Mouse (Mus musculus) frontal cortex, postnatal 10 days (tissue): ENCODE data around the gene Canx.
"Not testable (repeated sequence)": the region's sequence is repeated elsewhere in the genome, so short reads cannot be mapped to it uniquely, and the experiment has no call there.

ENCODE experiments used
- DNase-seq, 2 experiments: peaks; one replicate each; pipeline ENCODE4 v3.0.0; 2022; ENCODE audit warnings: low spot score in 2 of 2, mixed read lengths in 1 of 2

Canx gene

DNA sequence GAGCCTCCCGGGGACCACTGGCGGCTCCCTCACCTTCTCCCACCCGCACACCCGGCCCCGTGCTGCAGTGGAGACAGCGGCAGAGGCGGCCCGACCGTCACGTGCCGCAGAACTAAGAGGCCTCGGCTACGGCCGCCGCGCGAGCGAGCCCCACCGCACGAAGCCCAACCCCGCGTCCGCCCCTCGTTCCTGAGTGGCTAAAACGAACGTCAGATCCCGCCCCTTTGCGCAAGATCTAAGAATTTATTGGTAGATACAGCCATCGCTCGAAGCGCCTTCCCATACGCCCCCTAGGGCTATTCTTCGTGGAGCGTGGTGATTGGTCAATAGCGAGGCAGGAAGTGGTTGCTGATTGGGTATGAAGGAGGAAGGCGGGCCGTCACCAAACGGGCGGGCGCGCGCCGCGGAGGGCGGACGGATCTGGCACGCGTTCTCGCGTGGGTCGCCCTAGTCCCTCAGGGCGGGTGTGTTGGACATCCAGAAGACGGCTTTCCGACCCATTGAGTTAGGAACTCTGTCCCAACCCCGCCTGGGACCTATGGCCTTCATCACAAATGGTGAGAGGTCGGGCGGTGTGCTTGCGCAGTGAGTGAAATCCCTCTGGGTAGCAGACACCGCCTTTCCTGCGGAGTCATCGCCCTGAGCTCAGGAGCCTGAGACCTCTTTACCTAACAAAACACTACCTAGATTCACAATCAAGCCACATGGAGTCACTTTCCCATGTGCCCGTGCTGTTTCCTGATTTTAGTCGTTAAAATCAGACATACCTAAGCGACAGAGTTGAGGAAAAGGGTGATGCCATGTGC lies at the start of gene Canx:
Gene Canx (minus strand): TSS at position 178 of the 806 bp plus-strand sequence.
- DNase-seq, result peak; percentile 98 to 99

DNA sequence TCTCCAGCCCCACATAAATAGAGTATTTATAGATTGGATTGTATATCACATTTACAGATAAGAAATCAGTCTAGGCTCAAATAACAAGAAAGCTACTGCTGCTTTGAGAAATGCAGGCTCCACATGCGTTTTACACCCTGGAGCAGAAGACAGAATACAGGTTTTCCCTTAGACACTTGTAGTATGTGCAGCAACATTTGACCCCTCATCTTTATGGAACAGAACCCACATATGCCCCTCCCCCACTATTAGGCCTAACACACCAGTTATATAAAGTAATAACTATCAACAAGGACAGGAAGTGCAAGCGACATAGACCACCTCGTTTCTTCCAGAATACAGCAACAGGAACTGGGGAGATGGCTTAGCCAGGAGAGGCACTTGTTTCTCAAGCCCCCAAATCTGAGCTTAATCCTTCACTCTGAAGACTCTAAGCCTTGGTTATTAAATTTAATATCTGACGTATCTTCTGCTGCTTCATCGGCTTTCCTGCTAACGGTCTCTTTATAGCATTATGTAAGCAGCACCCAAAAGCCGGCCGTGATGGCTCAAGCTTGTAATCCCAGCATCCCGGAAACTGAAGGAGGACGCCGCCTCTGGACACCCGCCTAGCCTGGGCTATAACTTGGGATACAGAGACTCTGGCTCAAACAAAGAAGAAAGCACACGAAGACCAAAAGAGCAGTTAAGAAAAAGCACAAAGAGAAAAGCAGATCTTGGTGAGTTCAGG lies 49.0 kb upstream of the Canx start:
- no peak for DNase-seq

DNA sequence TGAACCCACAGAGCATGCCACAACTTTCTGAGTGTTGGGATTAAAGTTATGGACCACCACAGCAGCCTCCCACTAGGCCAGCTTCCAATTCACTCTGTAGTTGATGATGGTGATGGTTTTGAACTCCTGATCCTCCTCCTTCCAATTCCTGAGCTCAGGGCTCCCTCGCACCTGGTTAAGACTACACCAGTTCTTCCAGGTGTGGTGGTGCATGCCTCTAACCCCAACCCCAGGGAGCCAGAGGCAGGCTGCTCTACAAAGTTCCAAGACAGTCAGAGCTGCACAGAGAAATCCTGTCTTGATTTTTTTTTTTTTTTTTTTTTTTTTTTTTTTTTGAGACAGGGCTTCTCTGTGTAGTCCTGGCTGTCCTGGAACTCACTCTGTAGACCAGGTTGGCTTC lies 48.1 kb upstream of the Canx start:
- no peak for DNase-seq

DNA sequence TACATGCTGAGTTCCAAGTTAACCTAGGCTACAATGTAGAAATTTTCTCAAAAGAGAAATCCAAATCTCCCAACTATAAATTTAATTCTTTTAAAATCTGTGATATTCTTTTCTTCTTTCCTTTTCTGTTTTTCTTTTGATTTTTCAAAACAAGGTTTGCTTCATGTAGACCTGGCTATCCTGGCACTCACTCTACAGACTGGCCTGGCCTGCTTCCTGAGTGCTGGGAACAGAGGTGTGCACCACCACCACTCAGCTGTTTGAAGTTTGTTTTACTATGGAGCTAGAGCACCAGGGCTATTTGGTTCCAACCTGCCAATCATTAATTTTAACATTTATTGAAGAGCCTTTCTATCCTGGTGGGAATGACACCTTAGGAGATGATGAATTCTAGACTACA lies 47.6 kb upstream of the Canx start:
- no peak for DNase-seq

DNA sequence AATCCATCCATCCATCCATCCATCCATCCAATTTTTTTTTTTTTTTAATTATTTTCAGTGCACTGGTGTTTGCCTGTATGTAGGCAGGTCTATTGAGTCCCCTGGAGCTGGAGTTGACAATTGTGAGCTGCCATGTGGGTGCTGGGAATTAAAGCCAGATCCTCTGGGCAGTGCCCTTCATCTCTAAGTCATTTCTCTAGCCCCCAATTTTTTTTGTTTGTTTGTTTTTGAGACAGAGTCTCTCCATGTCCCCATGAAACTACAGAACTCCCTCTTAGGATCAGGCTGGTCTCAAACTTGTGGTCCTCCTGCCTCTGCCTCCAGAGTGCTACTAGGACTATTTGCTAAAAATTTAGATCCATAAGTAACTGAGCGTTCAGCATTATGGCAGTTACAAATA lies 46.4 kb upstream of the Canx start:
- DNase-seq, result no peak

DNA sequence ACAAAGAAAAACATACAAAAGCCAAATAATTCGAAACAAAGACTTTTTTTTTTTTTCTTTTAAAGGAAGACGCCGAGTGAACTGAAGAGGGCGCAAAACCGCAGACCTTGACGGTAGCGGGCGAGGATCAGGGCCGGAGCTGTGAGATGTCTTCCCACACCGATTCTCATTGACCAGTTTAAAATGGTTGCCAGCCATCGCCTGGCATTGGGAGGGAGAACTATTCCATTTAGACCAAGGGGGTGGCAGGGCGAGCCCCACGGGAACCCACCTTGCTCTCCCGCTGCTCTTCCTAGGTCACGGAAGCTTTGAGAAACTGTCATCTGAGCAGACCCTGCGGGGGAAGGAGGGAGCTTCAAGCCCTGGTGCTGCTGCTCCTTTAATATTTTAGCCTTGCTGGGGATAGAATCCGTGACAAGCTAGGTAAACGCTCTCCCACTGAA lies 45.9 kb upstream of the Canx start:
- peak in 1 of 2 experiments; percentile 49 for DNase-seq

DNA sequence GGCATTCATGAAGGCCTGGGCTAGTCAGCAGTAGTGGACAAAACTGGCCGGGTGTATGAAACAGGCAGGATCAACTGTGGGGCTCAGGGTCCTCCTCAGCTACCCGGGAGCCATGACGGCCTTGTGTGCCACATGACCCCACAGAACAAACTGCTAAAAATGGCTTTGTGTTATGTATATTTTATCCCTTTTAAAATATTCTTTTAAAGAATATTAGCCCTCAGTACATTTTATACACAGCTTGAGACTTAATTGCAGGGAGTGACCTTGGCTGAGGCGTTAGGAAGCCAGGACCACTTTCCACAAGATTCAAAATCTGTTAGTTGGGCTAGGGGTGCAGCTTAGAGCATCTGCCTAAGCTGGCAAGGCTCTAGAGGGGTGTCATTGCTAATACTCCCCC lies 45.5 kb upstream of the Canx start:
- no peak for DNase-seq

DNA sequence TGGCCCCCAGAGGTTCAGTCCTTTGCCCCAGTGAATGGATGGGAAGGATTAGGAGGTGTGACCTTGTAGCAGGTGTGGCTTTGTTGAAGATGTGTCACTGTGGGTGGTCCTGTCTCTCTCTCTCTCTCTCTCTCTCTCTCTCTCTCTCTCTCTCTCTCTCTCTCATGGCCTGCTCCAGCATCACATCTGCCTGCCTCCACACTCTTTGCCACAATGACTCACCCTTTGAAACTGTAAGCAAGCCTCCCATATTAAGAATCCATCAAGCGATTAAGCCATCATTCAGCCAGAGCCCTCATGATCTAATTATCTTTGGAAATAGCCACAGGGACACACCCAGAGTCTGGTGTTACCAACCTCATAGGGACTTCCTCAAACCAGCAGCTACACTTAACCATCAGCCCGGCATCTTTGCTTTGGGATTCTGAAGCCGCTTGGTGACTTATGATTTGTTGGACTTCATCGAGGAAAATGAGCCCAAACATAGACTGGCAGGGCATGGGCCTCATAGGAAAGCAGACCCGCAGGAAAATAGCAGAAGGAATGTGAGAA lies 44.0 kb upstream of the Canx start:
- DNase-seq, result no peak

DNA sequence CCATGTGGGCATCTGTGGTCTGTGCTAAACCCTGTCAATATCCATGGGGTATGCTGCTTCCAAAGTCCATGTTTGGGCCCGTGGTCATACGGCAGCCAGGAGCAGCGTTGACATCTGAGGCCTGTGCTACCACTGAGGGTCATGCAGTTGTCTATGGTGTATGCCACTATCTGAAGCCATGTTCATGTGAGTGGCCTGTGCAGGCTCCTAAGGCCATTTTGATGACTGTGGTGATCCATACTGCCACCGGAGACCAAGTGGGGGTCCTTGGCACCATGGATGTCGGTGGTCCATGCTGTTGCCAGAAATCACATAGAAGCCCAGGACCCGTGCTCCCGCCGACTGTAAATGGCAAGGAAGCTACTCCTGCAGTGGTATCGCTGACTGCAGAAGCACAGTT lies 42.1 kb upstream of the Canx start:
- DNase-seq, result no peak

DNA sequence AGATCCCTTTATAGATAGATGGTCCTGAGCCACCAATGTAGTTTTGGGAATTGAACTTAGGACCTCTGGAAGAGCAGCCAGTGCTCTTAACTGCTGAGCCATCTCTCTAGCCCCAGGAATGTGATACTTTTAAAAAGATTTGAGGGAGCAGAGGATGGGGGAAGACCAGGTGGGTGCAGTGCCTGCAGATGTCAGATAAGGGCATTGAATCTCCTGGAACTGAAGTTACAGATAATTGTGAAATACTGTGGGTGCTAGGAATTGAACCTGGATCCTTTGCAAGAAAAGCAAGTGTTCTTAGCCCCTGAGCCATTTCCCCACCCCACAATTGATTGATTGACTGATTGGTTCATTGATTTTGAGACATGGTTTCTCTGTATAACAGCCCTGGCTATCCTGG lies 39.8 kb upstream of the Canx start:
- DNase-seq, result no peak

DNA sequence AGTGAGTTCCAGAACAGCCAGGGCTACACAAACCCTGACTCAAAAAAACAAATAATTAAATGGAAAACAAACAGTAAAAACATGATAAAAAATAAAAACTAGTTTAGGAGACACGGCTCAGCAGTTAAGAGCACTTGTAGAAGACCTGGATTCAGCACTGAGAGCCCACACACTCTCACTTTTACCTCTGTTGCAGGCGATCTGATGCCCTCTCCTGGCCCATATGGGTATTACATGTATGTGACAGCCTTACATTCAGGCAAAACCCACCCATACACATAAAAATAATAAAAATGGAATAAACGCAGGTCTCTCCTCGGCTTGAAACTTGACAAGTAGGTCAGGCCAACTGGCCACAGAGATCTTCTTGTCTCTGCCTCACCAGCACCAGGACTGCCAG lies 39.1 kb upstream of the Canx start:
- peak in 1 of 2 experiments; percentile 74 for DNase-seq

DNA sequence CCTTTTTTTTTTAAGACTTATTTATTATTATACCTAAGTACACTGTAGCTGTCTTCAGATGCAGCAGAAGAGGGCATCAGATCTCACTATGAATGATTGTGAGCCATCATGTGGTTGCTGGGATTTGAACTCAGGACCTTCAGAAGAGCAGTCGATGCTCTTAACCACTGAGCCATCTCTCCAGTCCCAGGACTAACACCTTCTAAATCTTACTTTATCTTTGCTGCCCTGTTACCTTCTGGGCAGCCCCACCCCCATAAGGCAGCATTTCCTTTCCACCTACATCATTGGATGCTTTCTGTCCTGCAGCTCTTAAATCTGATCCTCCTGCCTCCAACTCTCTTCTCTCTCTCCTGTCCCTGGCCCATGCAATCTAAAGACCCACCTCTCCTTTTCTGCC lies 35.8 kb upstream of the Canx start:
- not testable (repeated sequence) for DNase-seq

DNA sequence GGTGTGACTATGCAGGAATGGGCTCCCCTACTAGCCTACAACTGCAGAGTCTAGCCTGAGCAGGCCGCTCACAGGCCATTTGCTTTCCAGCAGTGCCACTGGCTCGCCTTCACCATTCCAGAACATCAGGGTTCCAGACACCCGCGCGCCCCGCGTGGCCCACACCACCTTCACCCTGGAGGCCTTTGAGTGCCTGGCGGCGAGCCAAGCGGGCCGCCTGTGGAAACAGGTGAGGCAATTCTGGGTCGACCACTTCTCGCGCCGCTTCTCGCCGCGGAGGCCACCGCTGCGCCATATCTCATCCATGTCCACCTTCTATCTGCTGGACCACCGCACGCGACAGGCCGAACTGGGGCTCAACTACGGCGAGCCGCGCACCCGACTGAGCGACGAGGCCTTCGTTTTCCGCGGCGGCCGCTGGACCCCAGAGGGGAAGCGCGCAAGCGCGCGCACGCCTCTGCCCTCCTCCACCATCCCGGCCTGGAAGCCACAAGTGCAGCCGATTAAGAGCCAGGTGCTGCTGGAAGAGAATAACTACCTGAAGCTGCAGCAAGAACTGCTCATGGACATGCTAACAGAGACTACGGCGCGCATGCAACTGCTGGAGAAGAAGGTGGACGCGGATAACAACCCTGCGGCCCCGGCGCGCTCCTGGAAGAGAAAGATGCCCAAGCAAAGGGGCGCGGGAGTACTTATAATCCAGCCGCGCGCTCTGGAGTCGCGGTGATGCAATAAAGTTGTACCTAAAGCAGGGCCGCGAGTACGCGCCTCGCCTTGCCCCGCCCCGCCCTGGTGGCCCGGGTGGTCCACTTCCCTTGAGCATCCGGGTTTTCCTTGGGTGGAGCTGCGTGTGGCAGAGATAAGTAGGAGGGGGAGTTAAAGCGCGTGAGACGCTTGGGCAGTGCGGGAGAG lies 33.7 kb upstream of the Canx start:
- peak; percentile 60 to 69 for DNase-seq

DNA sequence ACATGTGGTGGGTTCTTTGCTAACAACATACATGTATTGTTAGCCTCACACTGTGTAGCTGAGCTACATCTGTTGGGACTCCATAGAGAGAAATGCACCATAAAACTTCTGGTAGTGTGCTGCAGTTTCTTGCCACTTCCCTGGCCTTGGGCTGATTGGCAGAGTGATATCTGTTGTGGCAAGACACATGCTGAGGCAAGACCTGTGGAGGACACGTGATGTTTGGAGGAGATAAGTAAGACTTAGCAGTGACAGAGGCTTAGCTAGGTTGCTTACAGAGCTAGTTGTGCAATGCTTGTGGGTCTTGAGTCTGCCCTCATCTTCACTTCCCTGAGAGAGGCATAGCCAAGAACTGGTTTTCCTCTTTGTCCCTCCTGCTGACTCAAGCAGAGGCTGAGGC lies 29.9 kb upstream of the Canx start:
- no peak for DNase-seq

DNA sequence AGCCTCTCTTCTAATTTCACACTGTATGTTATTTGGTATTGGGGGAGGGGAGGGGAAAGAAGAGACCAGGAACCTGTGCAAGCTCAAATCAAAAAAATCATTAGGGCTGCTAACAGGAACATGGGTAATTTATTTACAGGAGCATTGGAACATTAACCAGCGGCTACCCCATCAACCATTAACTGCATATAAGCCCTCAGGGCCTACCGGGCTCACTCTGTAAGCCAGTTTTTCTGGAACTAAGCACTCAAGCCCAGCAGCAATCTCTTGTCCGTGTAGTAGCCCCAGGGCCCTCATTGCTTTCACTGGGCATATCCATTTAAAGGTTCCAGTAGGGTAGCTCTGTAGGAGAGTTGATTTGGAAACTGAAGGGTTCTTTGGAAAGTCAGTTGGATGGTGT lies 29.4 kb upstream of the Canx start:
- no peak for DNase-seq

DNA sequence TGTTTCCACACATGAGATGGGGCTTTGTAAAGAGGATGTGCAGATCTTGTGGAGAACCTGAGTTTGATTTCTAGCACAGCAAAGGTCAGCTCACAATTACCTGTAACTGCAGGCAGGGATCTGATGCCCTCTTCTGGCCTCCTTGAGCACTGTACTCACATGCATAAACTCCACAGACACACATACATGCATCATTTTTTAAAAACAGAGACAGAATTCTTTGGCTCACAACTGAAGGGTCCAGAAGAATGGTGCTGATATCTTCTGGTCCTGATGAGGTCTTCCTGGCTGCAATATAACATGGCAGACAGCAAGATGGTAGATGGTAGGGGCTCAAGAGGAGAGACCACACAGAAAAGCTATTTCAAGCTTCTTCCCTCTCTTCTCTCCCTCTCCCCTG lies 28.7 kb upstream of the Canx start, which contains the start of gene Cby3:
Gene Cby3 (plus strand): TSS at position 301 of the 400 bp plus-strand sequence.
- no peak for DNase-seq

DNA sequence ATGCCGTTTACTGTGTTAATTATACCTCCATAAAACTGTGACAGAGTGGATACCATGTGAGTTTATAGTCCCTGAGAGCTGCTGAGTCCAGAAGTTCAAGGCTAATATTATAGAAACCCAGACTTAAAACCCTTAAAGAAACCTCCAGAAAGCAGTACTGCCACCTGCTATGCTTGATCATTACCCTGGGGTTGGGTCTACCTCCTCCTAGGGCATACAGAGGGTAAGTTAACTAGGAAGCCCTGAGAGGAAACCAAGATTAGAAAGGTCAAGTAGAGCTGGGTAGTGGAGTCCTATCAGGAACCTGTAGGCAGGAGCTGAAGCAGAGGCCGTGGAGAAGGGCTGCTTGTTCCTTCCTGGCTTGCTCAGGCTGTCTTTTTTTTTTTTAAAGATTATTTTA lies 26.7 kb upstream of the Canx start:
- DNase-seq, result no peak

DNA sequence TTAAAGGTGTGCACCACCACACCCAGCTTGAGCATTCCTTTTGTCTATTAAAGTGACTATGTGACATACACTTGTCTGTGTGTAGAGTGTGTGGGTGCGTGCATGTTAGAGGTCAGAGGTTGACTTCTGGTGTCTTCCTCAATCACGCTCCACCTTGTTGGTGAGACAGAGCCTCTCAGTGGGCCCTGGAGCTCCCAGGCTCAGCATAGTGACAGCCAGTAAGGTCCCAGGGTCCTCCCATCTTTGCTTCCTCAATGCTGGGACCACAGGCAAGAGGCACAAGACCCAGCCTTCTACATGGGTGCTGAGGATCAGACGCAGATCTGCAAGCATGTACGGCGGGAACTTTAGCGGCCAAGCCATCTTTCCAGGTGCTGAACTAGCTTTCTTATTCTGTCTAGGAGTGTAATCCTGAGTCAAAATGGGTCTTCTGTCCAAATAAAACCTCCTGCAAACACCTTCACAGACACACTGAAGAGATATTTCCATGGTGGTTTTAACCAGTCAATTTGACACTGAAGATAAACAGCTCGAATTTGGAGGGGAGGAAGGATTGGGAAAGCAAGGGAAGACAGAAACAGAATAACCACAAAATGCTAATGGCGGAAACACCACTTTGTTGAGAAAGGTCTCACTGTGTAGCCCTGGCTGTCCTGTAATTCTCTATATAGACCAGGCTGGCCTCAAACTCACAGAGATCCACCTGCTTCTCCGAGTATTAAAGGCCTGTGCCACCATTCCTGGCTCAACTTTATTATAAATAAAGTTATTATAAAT lies 21.0 kb upstream of the Canx start:
- no peak for DNase-seq

DNA sequence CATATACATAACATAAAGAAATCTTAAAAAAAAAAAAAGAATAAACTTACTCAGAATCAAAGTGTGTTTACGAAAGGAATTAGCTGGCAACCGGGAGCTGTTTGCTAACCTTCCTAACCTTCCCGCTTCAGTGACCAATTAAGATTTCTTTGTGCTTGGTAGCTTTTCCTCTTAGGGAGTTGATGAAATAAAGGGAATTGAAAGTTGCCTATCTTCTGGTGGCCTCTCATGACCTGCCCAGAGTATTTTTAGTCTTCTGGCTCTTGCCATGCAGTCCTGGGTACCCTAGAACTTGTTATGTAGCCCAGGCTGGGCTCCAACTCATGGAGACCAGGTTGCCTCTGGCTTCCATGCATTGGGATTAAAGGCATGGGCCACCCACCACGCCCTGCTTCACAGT lies 20.0 kb upstream of the Canx start:
- no peak for DNase-seq

DNA sequence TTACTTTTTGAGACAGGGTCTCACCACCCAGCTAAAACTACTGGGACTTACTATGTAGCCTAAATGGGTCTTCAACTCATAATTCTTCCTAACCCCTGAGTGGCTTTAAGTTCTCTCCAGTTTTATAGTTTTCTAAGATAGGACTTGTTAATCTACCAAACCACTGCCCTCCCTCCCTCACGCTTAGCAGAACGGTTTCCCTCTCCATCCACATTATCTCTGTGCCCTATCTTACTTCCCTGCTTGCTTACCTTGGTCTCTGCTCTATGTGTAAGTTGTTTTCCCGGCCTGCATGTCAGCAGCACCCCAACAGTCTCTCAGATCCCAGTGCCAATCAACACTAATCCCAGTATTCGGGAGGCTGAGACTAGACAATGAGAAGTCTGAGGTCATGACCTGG lies 11.4 kb upstream of the Canx start:
- no peak for DNase-seq

DNA sequence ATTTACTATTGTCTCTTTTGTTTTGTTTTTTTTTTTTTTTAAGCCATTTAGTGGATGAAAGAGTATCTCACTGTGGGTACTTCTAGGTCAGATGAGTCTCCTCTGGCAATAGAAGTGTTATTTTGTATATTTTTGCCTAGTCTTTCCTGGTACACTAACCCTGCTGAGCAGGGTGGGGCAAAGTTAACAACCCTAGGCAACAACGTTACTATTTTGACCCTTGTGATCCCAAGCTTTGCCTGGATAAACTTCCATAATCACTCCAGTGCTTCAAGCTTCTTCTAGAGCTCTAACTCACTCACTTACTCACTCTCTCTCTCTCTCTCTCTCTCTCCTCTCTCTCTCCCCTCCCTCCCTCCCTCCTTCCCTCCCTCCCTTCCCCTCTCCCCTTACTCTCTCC lies 10.7 kb upstream of the Canx start:
- DNase-seq, result no peak
